9 mouse cellular contexts compared by ENCODE assay signal in the genomic region with DNA sequence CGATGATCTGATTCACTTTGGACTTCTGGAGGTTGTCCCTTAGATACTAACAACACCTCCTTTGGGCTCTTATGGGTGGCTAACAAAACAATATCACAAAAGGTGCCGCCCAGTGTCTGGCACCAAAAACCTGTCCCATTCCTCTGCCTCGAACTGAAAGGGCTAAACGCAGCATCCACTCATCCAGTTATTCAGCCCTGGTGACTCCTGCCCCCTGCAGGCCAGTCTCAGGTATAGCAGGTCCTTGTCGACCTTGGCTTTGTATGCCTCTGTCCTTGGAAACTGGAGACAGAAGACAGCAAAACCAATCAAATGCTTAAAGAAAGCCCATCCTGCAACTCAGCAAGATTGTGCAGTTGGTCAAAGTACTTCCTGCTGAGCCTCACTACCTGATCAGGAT. TPM values are rescaled to one million over a fixed set of nuclear protein-coding genes. Genes with fewer than 3 reads are reported as not detected.
DNase-seq lines count a peak whose midpoint lies in the region; ATAC-seq and TF ChIP-seq lines count a peak whose summit lies in the region.
"Had no signal": no experiment of that assay in that cellular context is flagged by ENCODE, and none has a peak within 500 bp of the region (broad histone marks: within the 10 kb centered on the region; RNA-seq: fewer than 3 reads in every experiment).

No protein-coding gene starts in this region.

- no peak overlapping the region for H3K27ac ChIP-seq in kidney, embryonic 16.5 days (ENCODE audit: low read length)
- no peak overlapping the region for H3K27ac ChIP-seq in ES-Bruce4 (ENCODE audit: insufficient read depth, low read length)
- H3K27ac ChIP-seq in bone marrow macrophage, adult 2 months (ENCODE audit: insufficient read depth, low read depth, low read length): no peak overlapping the region

- peak; percentile 53 for DNase-seq in kidney, adult 18-20 months
- peak; percentile 35 to 54 for DNase-seq in kidney, postnatal 25 days
- peak; percentile 38 to 78 for DNase-seq in spleen, postnatal 4 days (ENCODE audit: low spot score in 2 of 2)
- DNase-seq in MN1 (ENCODE audit: low spot score): no peak
- no peak for DNase-seq in urinary bladder, adult 2 months (ENCODE audit: low spot score)

- WGBS in kidney, embryonic 16.5 days: 60% methylated on average over 5 of the region's 5 CpGs

- H3K4me3 ChIP-seq in kidney, embryonic 16.5 days (ENCODE audit: low read length): no peak overlapping the region
- no peak overlapping the region for H3K4me3 ChIP-seq in ES-Bruce4 (ENCODE audit: low read depth, low read length)
- H3K4me3 ChIP-seq in bone marrow macrophage, adult 2 months (ENCODE audit: insufficient read depth, low read length): no peak overlapping the region
- H3K4me3 ChIP-seq: lung, embryonic 15.5 days had no signal

- H3K9me3 ChIP-seq in kidney, embryonic 16.5 days (ENCODE audit: low read length): no peaks in the 10 kb centered on the region; the same call in 1 of the 2 replicates
- no peaks in the 10 kb centered on the region for H3K9me3 ChIP-seq in ES-Bruce4 (replicated peaks; ENCODE audit: control insufficient read depth, insufficient read depth, low read length, poor library complexity, severe bottlenecking)
- H3K9me3 ChIP-seq: lung, embryonic 15.5 days had no signal

- ATAC-seq in kidney, embryonic 16.5 days (ENCODE audit: low FRiP score, low TSS enrichment): no peak

- peak; percentile 67; the same call in 1 of the 2 replicates for TF ChIP-seq EP300 in ES-Bruce4 (IDR thresholded peaks at IDR 0.05; ENCODE audit: insufficient read depth, low read depth, low read length)

- no peak overlapping the region for H3K9ac ChIP-seq in kidney, embryonic 16.5 days (replicated peaks; ENCODE audit: low read length)
- no peak overlapping the region for H3K9ac ChIP-seq in ES-Bruce4 (ENCODE audit: low read depth, poor library complexity, severe bottlenecking)
- H3K9ac ChIP-seq: lung, embryonic 15.5 days had no signal

- no peak for TF ChIP-seq POLR2A in ES-Bruce4 (IDR thresholded peaks at IDR 0.05; ENCODE audit: insufficient read depth, low read length)
- no peak for TF ChIP-seq POLR2A in bone marrow macrophage, adult 2 months (IDR thresholded peaks at IDR 0.05; ENCODE audit: borderline replicate concordance, low read depth, low read length)

- no peak overlapping the region for H3K4me2 ChIP-seq in kidney, embryonic 16.5 days (replicated peaks; ENCODE audit: low read depth, low read length)
- H3K4me2 ChIP-seq: lung, embryonic 15.5 days had no signal

- H3K4me1 ChIP-seq in kidney, embryonic 16.5 days (ENCODE audit: insufficient read depth, low read length): peaks cover 39% of the 10 kb centered on the region
- no peaks in the 10 kb centered on the region for H3K4me1 ChIP-seq in ES-Bruce4 (ENCODE audit: control insufficient read depth, insufficient read depth, low read length)
- peaks cover 4% of the 10 kb centered on the region; the same call in 1 of the 2 replicates for H3K4me1 ChIP-seq in bone marrow macrophage, adult 2 months (ENCODE audit: control insufficient read depth, insufficient read depth, low read length)

- peak; percentile 99 for TF ChIP-seq CTCF in ES-Bruce4 (IDR thresholded peaks at IDR 0.05; ENCODE audit: low read depth, low read length)
- TF ChIP-seq CTCF in bone marrow macrophage, adult 2 months (IDR thresholded peaks at IDR 0.05; ENCODE audit: low read depth, low read length): peak; percentile 56; the same call in 1 of the 2 replicates

- peaks cover 46% of the 10 kb centered on the region for H3K27me3 ChIP-seq in kidney, embryonic 16.5 days (ENCODE audit: insufficient read depth, low read length)
- peaks cover 2% of the 10 kb centered on the region for H3K27me3 ChIP-seq in ES-Bruce4 (ENCODE audit: control insufficient read depth, insufficient read depth, low read length, poor library complexity, severe bottlenecking)

- H3K36me3 ChIP-seq in kidney, embryonic 16.5 days (ENCODE audit: insufficient read depth, low read length): no peaks in the 10 kb centered on the region
- H3K36me3 ChIP-seq in ES-Bruce4 (ENCODE audit: control insufficient read depth, insufficient read depth, low read length, poor library complexity, severe bottlenecking): no peaks in the 10 kb centered on the region
- H3K36me3 ChIP-seq: lung, embryonic 15.5 days had no signal

RNA-seq across cellular contexts. Expression of a gene that starts 5.4 kb away (rescaled TPM):
- polyA plus RNA-seq in kidney, embryonic 16.5 days (2015; fragmentation: Nextera tagmentation; extraction: Ambion mirVana): 1.3 TPM in 2 replicates
- polyA plus RNA-seq in ES-Bruce4 (2011; ENCODE audit: insufficient read depth, insufficient read length, low read depth, missing spikeins): 8.1 and 11.4 TPM in 2 replicates
- not detected in 2 replicates for polyA plus RNA-seq in bone marrow macrophage, adult 2 months (2012; ENCODE audit: insufficient read depth, insufficient read length, missing spikeins)
- polyA plus RNA-seq in urinary bladder, adult 2 months (2012; rRNA removed): 3.6 and 3.9 TPM in 2 replicates

RNA-seq across cellular contexts. Expression of a gene that starts 30.8 kb away (rescaled TPM):
- 85.0 and 86.2 TPM in 2 replicates for polyA plus RNA-seq in kidney, embryonic 16.5 days (2015; fragmentation: Nextera tagmentation; extraction: Ambion mirVana)
- 137 and 139 TPM in 2 replicates for polyA plus RNA-seq in ES-Bruce4 (2011; ENCODE audit: insufficient read depth, insufficient read length, low read depth, missing spikeins)
- polyA plus RNA-seq in bone marrow macrophage, adult 2 months (2012; ENCODE audit: insufficient read depth, insufficient read length, missing spikeins): 54.3 and 60.3 TPM in 2 replicates
- polyA plus RNA-seq in urinary bladder, adult 2 months (2012; rRNA removed): 82.1 and 95.2 TPM in 2 replicates

RNA-seq across cellular contexts. Expression of a gene that starts 46.8 kb away (rescaled TPM):
- polyA plus RNA-seq in kidney, embryonic 16.5 days (2015; fragmentation: Nextera tagmentation; extraction: Ambion mirVana): 129 and 135 TPM in 2 replicates
- 76.1 and 79.9 TPM in 2 replicates for polyA plus RNA-seq in ES-Bruce4 (2011; ENCODE audit: insufficient read depth, insufficient read length, low read depth, missing spikeins)
- 38.3 and 54.2 TPM in 2 replicates for polyA plus RNA-seq in bone marrow macrophage, adult 2 months (2012; ENCODE audit: insufficient read depth, insufficient read length, missing spikeins)
- polyA plus RNA-seq in urinary bladder, adult 2 months (2012; rRNA removed): 52.7 and 63.5 TPM in 2 replicates

RNA-seq across cellular contexts. Expression of a gene that starts 54.0 kb away (rescaled TPM):
- 53.5 and 54.8 TPM in 2 replicates for polyA plus RNA-seq in kidney, embryonic 16.5 days (2015; fragmentation: Nextera tagmentation; extraction: Ambion mirVana)
- polyA plus RNA-seq in ES-Bruce4 (2011; ENCODE audit: insufficient read depth, insufficient read length, low read depth, missing spikeins): 35.5 and 36.9 TPM in 2 replicates
- polyA plus RNA-seq in bone marrow macrophage, adult 2 months (2012; ENCODE audit: insufficient read depth, insufficient read length, missing spikeins): 5.2 and 6.1 TPM in 2 replicates
- polyA plus RNA-seq in urinary bladder, adult 2 months (2012; rRNA removed): 24.0 and 27.4 TPM in 2 replicates

Comparison
In these comparisons a context has a peak if more than half of its experiments do, and no peak if none do; other contexts are left out.
1. DNase-seq: peak in kidney, adult 18-20 months (single experiment), kidney, postnatal 25 days (2 of 2) and spleen, postnatal 4 days (2 of 2); none in MN1 (single experiment) and urinary bladder, adult 2 months (single experiment).